Mouse (Mus musculus) kidney, embryonic 16.5 days (tissue): ENCODE data around the gene Mterf2. TPM values are rescaled to one million over a fixed set of nuclear protein-coding genes. Genes with fewer than 3 reads are reported as not detected.

Source experiments
- ATAC-seq: fragments of 200-750 bp; cut with Nextera tagmentation; 2 replicates; pipeline ENCODE4 v1.8.0; 2017; ENCODE audit warnings: moderate TSS enrichment; ENCODE audit not compliant: low FRiP score, low TSS enrichment
- H3K27ac ChIP-seq: fragments of 300-500 bp; sonication (generic); 2 replicates; pipeline ENCODE4 v1.5.1; 2014; ENCODE audit warnings: low read length
- H3K27me3 ChIP-seq: fragments of 300-500 bp; sonication (generic); 2 replicates; pipeline ENCODE4 v1.6.1; 2014; ENCODE audit warnings: low read length, control low read depth, mixed read lengths; ENCODE audit not compliant: insufficient read depth
- H3K36me3 ChIP-seq: fragments of 300-500 bp; sonication (generic); 2 replicates; pipeline ENCODE4 v1.6.1; 2014; ENCODE audit warnings: low read length, control low read depth, mixed read lengths; ENCODE audit not compliant: insufficient read depth
- H3K4me1 ChIP-seq: fragments of 300-500 bp; sonication (generic); 2 replicates; pipeline ENCODE4 v1.6.1; 2014; ENCODE audit warnings: low read length, control low read depth, mixed read lengths; ENCODE audit not compliant: insufficient read depth
- H3K4me2 ChIP-seq: fragments of 300-500 bp; sonication (generic); replicated peaks from 2 replicates; pipeline ENCODE4 v1.6.1; 2014; ENCODE audit warnings: low read depth, low read length
- H3K4me3 ChIP-seq: fragments of 300-500 bp; sonication (generic); 2 replicates; pipeline ENCODE4 v1.5.1; 2014; ENCODE audit warnings: mild to moderate bottlenecking, low read length
- H3K9ac ChIP-seq: fragments of 300-500 bp; sonication (generic); replicated peaks from 2 replicates; pipeline ENCODE4 v1.6.1; 2014; ENCODE audit warnings: low read length
- H3K9me3 ChIP-seq: fragments of 300-500 bp; sonication (generic); 2 replicates; pipeline ENCODE4 v1.6.1; 2016; ENCODE audit warnings: low read length, control low read depth
- WGBS: fragments of 180-500 bp; shearing (Covaris S2); extraction: QIAGEN DNeasy Blood & Tissue Kit; methylation state at CpG from one replicate; pipeline ENCODE4 v1.1.7; 2014; 5-methylcytosine and 5-hydroxymethylcytosine counted together
- polyA plus RNA-seq: library from polyadenylated mRNA; unstranded; fragments of >200 nt; fragmentation: Nextera tagmentation; extraction: Ambion mirVana; gene quantifications from 2 replicates; pipeline ENCODE4 v1.2.1, GENCODE M21; 2015

The Mterf2 gene
- 13.7 and 16.7 TPM in 2 replicates for polyA plus RNA-seq

- 0 out of 2 replicates have a peak, but pooled peaks cover 5% of the 10 kb centered on the region for H3K36me3 ChIP-seq
- H3K27me3 ChIP-seq, result no peaks in the 10 kb centered on the region
- no peaks in the 10 kb centered on the region for H3K9me3 ChIP-seq
- peak within 1 kb of the TSS; percentile 51 for H3K27ac ChIP-seq
- H3K9ac ChIP-seq, result peak within 1 kb of the TSS; percentile 88
- H3K4me2 ChIP-seq, result peak within 1 kb of the TSS; percentile 66
- peaks cover 11% of the 10 kb centered on the region for H3K4me1 ChIP-seq
- peak; percentile 100 for ATAC-seq
- peak within 1 kb of the TSS; percentile 78 for H3K4me3 ChIP-seq
- WGBS, result 8% methylated on average over 20 of the region's 20 CpGs
Observed at GRCm38 (mm10) chr10:85127395-85128287, at the start of gene Mterf2. TSS of gene Mterf2 (minus strand) at chr10:85128027.

GRCm38 (mm10) chr10:85176640-85177039 lies 48.8 kb upstream of the Mterf2 start:
- Histone ChIP-seq H3K4me1 (peaks cover 3% of the 10 kb centered on the region; the same call in 1 of the 2 replicates), H3K9ac (no peak overlapping the region), H3K27ac (no peak overlapping the region), H3K4me3 (no peak overlapping the region), H3K9me3 (no peaks in the 10 kb centered on the region), H3K4me2 (no peak overlapping the region), H3K36me3 (no peaks in the 10 kb centered on the region), H3K27me3 (no peaks in the 10 kb centered on the region)
- ATAC-seq, result no peak
- WGBS, result 72% methylated on average over 2 of the region's 2 CpGs

GRCm38 (mm10) chr10:85165306-85165705 lies 37.5 kb upstream of the Mterf2 start:
- H3K4me1 ChIP-seq, result no peaks in the 10 kb centered on the region
- H3K27ac ChIP-seq, result no peak overlapping the region
- H3K9me3 ChIP-seq, result no peaks in the 10 kb centered on the region
- H3K36me3 ChIP-seq, result no peaks in the 10 kb centered on the region
- H3K4me2 ChIP-seq, result no peak overlapping the region
- WGBS, result 91% methylated on average over 5 of the region's 5 CpGs
- no peaks in the 10 kb centered on the region for H3K27me3 ChIP-seq
- ATAC-seq, result no peak
- no peak overlapping the region for H3K9ac ChIP-seq
- no peak overlapping the region for H3K4me3 ChIP-seq

GRCm38 (mm10) chr10:85164791-85165190 lies 37.0 kb upstream of the Mterf2 start:
- no peak overlapping the region for H3K4me2 ChIP-seq
- H3K27ac ChIP-seq, result no peak overlapping the region
- no peaks in the 10 kb centered on the region for H3K9me3 ChIP-seq
- H3K9ac ChIP-seq, result no peak overlapping the region
- H3K4me3 ChIP-seq, result no peak overlapping the region
- ATAC-seq, result no peak
- 90% methylated on average over 13 of the region's 13 CpGs for WGBS
- H3K27me3 ChIP-seq, result no peaks in the 10 kb centered on the region
- H3K4me1 ChIP-seq, result no peaks in the 10 kb centered on the region
- no peaks in the 10 kb centered on the region for H3K36me3 ChIP-seq

GRCm38 (mm10) chr10:85161745-85162351 lies 34.0 kb upstream of the Mterf2 start:
- Histone ChIP-seq H3K36me3 (no peaks in the 10 kb centered on the region), H3K9ac (no peak overlapping the region), H3K9me3 (no peaks in the 10 kb centered on the region), H3K4me3 (no peak overlapping the region), H3K4me1 (no peaks in the 10 kb centered on the region), H3K27me3 (no peaks in the 10 kb centered on the region), H3K4me2 (no peak overlapping the region), H3K27ac (no peak overlapping the region)
- no peak for ATAC-seq
- 79% methylated on average over 5 of the region's 5 CpGs for WGBS

- no peak for ATAC-seq
Observed at GRCm38 (mm10) chr10:85159989-85160619, 32.3 kb upstream of the Mterf2 start.

GRCm38 (mm10) chr10:85157451-85157850 lies 29.6 kb upstream of the Mterf2 start:
- no peak overlapping the region for H3K4me2 ChIP-seq
- H3K4me3 ChIP-seq, result no peak overlapping the region
- WGBS, result 85% methylated on average over 7 of the region's 7 CpGs
- H3K9me3 ChIP-seq, result no peaks in the 10 kb centered on the region
- H3K36me3 ChIP-seq, result no peaks in the 10 kb centered on the region; the same call in 1 of the 2 replicates
- no peak overlapping the region for H3K9ac ChIP-seq
- H3K27ac ChIP-seq, result no peak overlapping the region
- no peaks in the 10 kb centered on the region for H3K4me1 ChIP-seq
- ATAC-seq, result no peak
- H3K27me3 ChIP-seq, result no peaks in the 10 kb centered on the region

More at GRCm38 (mm10) chr10:85159989-85160619, 32.3 kb upstream of the Mterf2 start:
- Histone ChIP-seq H3K4me2 (no peak overlapping the region), H3K27ac (no peak overlapping the region), H3K36me3 (no peaks in the 10 kb centered on the region; the same call in 1 of the 2 replicates), H3K27me3 (no peaks in the 10 kb centered on the region), H3K9me3 (no peaks in the 10 kb centered on the region), H3K4me3 (no peak overlapping the region), H3K9ac (no peak overlapping the region), H3K4me1 (no peaks in the 10 kb centered on the region)
- WGBS, result 64% methylated on average over 1 of the region's 1 CpGs

GRCm38 (mm10) chr10:85154195-85154594 lies 26.4 kb upstream of the Mterf2 start:
- no peaks in the 10 kb centered on the region for H3K27me3 ChIP-seq
- 15% methylated on average over 2 of the region's 2 CpGs for WGBS
- peaks cover 4% of the 10 kb centered on the region; the same call in 1 of the 2 replicates for H3K36me3 ChIP-seq
- H3K9me3 ChIP-seq, result no peaks in the 10 kb centered on the region
- no peak for ATAC-seq
- no peak overlapping the region for H3K4me2 ChIP-seq
- H3K4me1 ChIP-seq, result no peaks in the 10 kb centered on the region
- H3K27ac ChIP-seq, result no peak overlapping the region
- H3K4me3 ChIP-seq, result no peak overlapping the region
- H3K9ac ChIP-seq, result no peak overlapping the region

GRCm38 (mm10) chr10:85149226-85149625 lies 21.4 kb upstream of the Mterf2 start:
- Histone ChIP-seq H3K9ac (no peak overlapping the region), H3K27me3 (no peaks in the 10 kb centered on the region), H3K9me3 (no peaks in the 10 kb centered on the region), H3K4me1 (no peaks in the 10 kb centered on the region), H3K4me3 (no peak overlapping the region), H3K4me2 (no peak overlapping the region), H3K36me3 (peaks cover 23% of the 10 kb centered on the region), H3K27ac (no peak overlapping the region)
- 83% methylated on average over 5 of the region's 5 CpGs for WGBS
- ATAC-seq, result no peak
